16 mouse cellular contexts compared by ENCODE assay signal in the genomic region with DNA sequence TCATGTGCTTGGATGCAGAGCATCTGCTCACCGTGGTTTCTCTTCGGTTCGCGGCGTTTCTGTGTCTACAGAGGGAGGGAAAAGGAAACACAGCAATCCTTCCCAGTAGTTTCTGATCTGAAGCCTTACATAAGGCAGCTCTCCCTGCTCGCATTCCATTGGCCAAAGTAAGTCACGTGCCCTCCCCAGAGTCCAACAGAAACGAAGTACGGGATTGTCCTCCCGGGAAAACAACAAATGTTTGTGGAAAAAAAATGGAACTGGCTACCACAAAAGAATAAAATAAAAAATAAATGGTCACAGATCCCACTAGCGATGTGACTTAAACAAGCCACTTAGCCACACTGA. TPM values are rescaled to one million over a fixed set of nuclear protein-coding genes. Genes with fewer than 3 reads are reported as not detected.
DNase-seq lines count a peak whose midpoint lies in the region; ATAC-seq and TF ChIP-seq lines count a peak whose summit lies in the region.
"Had no signal": no experiment of that assay in that cellular context is flagged by ENCODE, and none has a peak within 500 bp of the region (broad histone marks: within the 10 kb centered on the region; RNA-seq: fewer than 3 reads in every experiment).

No protein-coding gene starts in this region.

- peaks cover 21% of the 10 kb centered on the region for H3K4me1 ChIP-seq in liver, embryonic 13.5 days (replicated peaks)
- H3K4me1 ChIP-seq: hindbrain, embryonic 13.5 days; neural tube, embryonic 12.5 days had no signal

- no peak overlapping the region for H3ac ChIP-seq in C2C12 (ENCODE audit: control insufficient read depth, insufficient read length, low read depth)

- no peak overlapping the region for H3K4me3 ChIP-seq in C2C12 (ENCODE audit: insufficient read depth, poor library complexity, severe bottlenecking)
- H3K4me3 ChIP-seq in liver, embryonic 13.5 days (replicated peaks): no peak overlapping the region
- H3K4me3 ChIP-seq: hindbrain, embryonic 13.5 days; left cerebral cortex, adult 2 months; neural tube, embryonic 12.5 days had no signal

- peak; percentile 7 for DNase-seq in kidney, adult 18-20 months
- no peak for DNase-seq in kidney, postnatal 10 days
- peak; percentile 86 for DNase-seq in R1 (ENCODE audit: low read depth, low spot score)
- DNase-seq in liver, embryonic 13.5 days: no peak
- no peak for DNase-seq in right cerebral cortex, adult 2 months (ENCODE audit: low spot score in 2 of 2)
- no peak for DNase-seq in left cerebral cortex, postnatal 25 days (ENCODE audit: low spot score in 2 of 2)
- DNase-seq: adrenal gland, adult 8-10 months; cerebellum, postnatal 36 days; midbrain, embryonic 14.5 days had no signal

- no peaks in the 10 kb centered on the region for H3K36me3 ChIP-seq in C2C12 (ENCODE audit: control insufficient read depth, insufficient read depth)
- H3K36me3 ChIP-seq in liver, embryonic 13.5 days: no peaks in the 10 kb centered on the region
- H3K36me3 ChIP-seq: hindbrain, embryonic 13.5 days; neural tube, embryonic 12.5 days had no signal

- no peak for TF ChIP-seq CTCF in C2C12 (IDR thresholded peaks at IDR 0.05; ENCODE audit: control insufficient read depth, insufficient read depth, insufficient read length)

- H3K9me3 ChIP-seq in liver, embryonic 13.5 days (replicated peaks): no peaks in the 10 kb centered on the region
- H3K9me3 ChIP-seq: hindbrain, embryonic 13.5 days; neural tube, embryonic 12.5 days had no signal

- no peaks in the 10 kb centered on the region for H3K27me3 ChIP-seq in C2C12 (ENCODE audit: control insufficient read depth, insufficient read depth, insufficient read length)
- no peaks in the 10 kb centered on the region for H3K27me3 ChIP-seq in liver, embryonic 13.5 days
- H3K27me3 ChIP-seq: hindbrain, embryonic 13.5 days; neural tube, embryonic 12.5 days had no signal

- no peaks in the 10 kb centered on the region for H3K79me3 ChIP-seq in C2C12 (ENCODE audit: low read depth)

- WGBS in liver, embryonic 13.5 days (ENCODE audit: insufficient replicate concordance): 38% methylated on average over 11 of the region's 11 CpGs

- no peaks in the 10 kb centered on the region for H3K79me2 ChIP-seq in C2C12 (ENCODE audit: control insufficient read depth, insufficient read depth)

- intact Hi-C loops in left cerebral cortex, postnatal 25 days (cut with DNase I): no loop called here

- H3K27ac ChIP-seq in liver, embryonic 13.5 days: no peak overlapping the region
- H3K27ac ChIP-seq: hindbrain, embryonic 13.5 days; left cerebral cortex, adult 2 months; neural tube, embryonic 12.5 days; stomach, postnatal 0 days had no signal

- no peak overlapping the region for H3K9ac ChIP-seq in liver, embryonic 13.5 days
- H3K9ac ChIP-seq: hindbrain, embryonic 13.5 days; neural tube, embryonic 12.5 days had no signal

- peak overlapping the region; percentile 25; the same call in 1 of the 2 replicates for H3K4me2 ChIP-seq in liver, embryonic 13.5 days
- H3K4me2 ChIP-seq: heart, embryonic 11.5 days; hindbrain, embryonic 13.5 days; neural tube, embryonic 12.5 days had no signal

- no peak for ATAC-seq in liver, embryonic 13.5 days (ENCODE audit: low read depth)
- ATAC-seq: intestine, embryonic 16.5 days had no signal

TF ChIP-seq in C2C12, 6 proteins besides CTCF, POLR2A, EP300 and RAD21:
- TF ChIP-seq USF1 (IDR thresholded peaks at IDR 0.05; ENCODE audit: low read depth): peak; percentile 84
- no peak for TF ChIP-seq FOSL1 (IDR thresholded peaks at IDR 0.05; ENCODE audit: insufficient read depth, low read length, poor library complexity, severe bottlenecking)

RNA-seq across cellular contexts. Expression of a gene that starts 10.0 kb away (rescaled TPM):
- 176 TPM for polyA plus RNA-seq in C2C12 (2012; fragmentation: generic; extraction: Trizol)
- 182 and 189 TPM in 2 replicates for polyA plus RNA-seq in liver, embryonic 13.5 days (2015; fragmentation: Nextera tagmentation; extraction: Ambion mirVana)
- 10 to 100 TPM; 24.8 to 26.5 TPM for total RNA-seq in left cerebral cortex, postnatal 25 days (2021)

RNA-seq across cellular contexts. Expression of a gene that starts 19.6 kb away (rescaled TPM):
- 12.5 TPM for polyA plus RNA-seq in C2C12 (2012; fragmentation: generic; extraction: Trizol)
- 0.93 and 1.2 TPM in 2 replicates for polyA plus RNA-seq in liver, embryonic 13.5 days (2015; fragmentation: Nextera tagmentation; extraction: Ambion mirVana)
- total RNA-seq in left cerebral cortex, postnatal 25 days (2021): 10 to 100 TPM; 48.8 to 51.4 TPM

Comparison
In these comparisons a context has a peak if more than half of its experiments do, and no peak if none do; other contexts are left out.
1. DNase-seq: peak in kidney, adult 18-20 months (single experiment) and R1 (single experiment); none in kidney, postnatal 10 days (single experiment), liver, embryonic 13.5 days (single experiment), right cerebral cortex, adult 2 months (0 of 2) and left cerebral cortex, postnatal 25 days (0 of 2).